Mouse (Mus musculus) intestine, postnatal 0 days (tissue): ENCODE results near the gene Hdgfl3. TPM values are rescaled to one million over a fixed set of nuclear protein-coding genes. Genes with fewer than 3 reads are reported as not detected.

Source experiments
- ATAC-seq: fragments of 200-750 bp; cut with Nextera tagmentation; 2 replicates; pipeline ENCODE4 v1.8.0; 2017; ENCODE audit warnings: mild to moderate bottlenecking, moderate TSS enrichment, moderate library complexity
- H3K27ac ChIP-seq: fragments of 300-500 bp; sonication (generic); 2 replicates; pipeline ENCODE4 v1.5.1; 2014; ENCODE audit warnings: mild to moderate bottlenecking, low read depth, low read length, moderate library complexity
- H3K27me3 ChIP-seq: fragments of 300-500 bp; sonication (generic); replicated peaks from 2 replicates; pipeline ENCODE4 v1.6.1; 2014; ENCODE audit warnings: low read length, mixed read lengths; ENCODE audit not compliant: control insufficient read depth, insufficient read depth
- H3K36me3 ChIP-seq: fragments of 300-500 bp; sonication (generic); 2 replicates; pipeline ENCODE4 v1.6.1; 2014; ENCODE audit warnings: mild to moderate bottlenecking, moderate library complexity; ENCODE audit not compliant: control insufficient read depth, insufficient read depth
- H3K4me1 ChIP-seq: fragments of 300-500 bp; sonication (generic); replicated peaks from 2 replicates; pipeline ENCODE4 v1.6.1; 2014; ENCODE audit warnings: antibody characterized with exemption, low read length, mixed read lengths; ENCODE audit not compliant: control insufficient read depth, insufficient read depth
- H3K4me2 ChIP-seq: fragments of 300-500 bp; sonication (generic); replicated peaks from 2 replicates; pipeline ENCODE4 v1.6.1; 2014; ENCODE audit warnings: low read depth, mild to moderate bottlenecking, moderate library complexity
- H3K4me3 ChIP-seq: fragments of 300-500 bp; sonication (generic); 2 replicates; pipeline ENCODE4 v1.5.1; 2014; ENCODE audit warnings: low read depth, low read length
- H3K9ac ChIP-seq: fragments of 300-500 bp; sonication (generic); 2 replicates; pipeline ENCODE4 v1.6.1; 2014; ENCODE audit warnings: mild to moderate bottlenecking, low read depth, low read length
- H3K9me3 ChIP-seq: fragments of 300-500 bp; sonication (generic); 2 replicates; pipeline ENCODE4 v1.6.1; 2016; ENCODE audit warnings: mixed run types; ENCODE audit not compliant: control insufficient read depth
- CTCF ChIP-seq: sonication (generic); IDR thresholded peaks from 2 replicates; pipeline ENCODE4 v1.5.1; 2016; ENCODE audit warnings: low read depth, mild to moderate bottlenecking, control low read depth, antibody characterized with exemption, moderate library complexity
- WGBS: fragments of 180-500 bp; shearing (Covaris S2); extraction: QIAGEN DNeasy Blood & Tissue Kit; methylation state at CpG from one replicate; pipeline ENCODE4 v1.1.7; 2014; 5-methylcytosine and 5-hydroxymethylcytosine counted together
- polyA plus RNA-seq: library from polyadenylated mRNA; unstranded; fragments of >200 nt; fragmentation: Nextera tagmentation; extraction: Ambion mirVana; gene quantifications from 2 replicates; pipeline ENCODE4 v1.2.1, GENCODE M21; 2015

The Hdgfl3 gene
- polyA plus RNA-seq, 1 experiment from 2014 or later: 7.1 TPM

DNA sequence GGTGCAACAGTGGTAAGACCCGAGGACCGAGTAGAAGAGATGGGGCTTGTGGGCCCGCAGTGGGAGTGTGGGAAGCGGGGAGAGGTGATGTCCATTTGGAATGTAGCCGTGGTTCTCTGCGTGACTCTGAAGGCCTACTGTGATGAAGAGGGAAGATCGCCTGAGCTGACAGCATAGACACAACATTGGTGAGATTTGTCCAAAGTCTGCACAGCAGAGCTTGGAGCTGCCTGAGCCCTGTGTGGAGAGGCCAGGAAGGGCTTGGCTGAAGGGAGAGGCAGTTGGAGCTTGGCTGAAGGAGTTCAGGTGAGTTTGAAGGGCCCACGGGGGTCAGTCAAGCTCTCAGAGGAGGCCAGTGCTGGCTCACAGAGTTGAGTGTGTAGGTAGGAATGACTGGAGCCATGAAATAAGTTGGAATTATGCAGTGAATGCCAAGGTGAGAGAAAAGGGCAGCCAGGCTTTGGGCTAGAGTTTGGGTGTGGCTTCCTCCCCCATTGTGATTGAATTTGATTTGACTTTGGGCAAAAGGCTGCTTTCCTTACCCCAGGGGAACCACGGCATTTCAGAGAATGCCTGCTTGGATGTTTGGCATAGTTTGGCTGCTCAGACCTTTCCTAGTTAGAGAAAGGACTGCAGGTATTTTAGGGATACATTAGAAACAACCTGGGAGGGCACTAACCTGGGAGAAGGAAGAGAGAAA, 66.9 kb downstream of the Hdgfl3 start:
- no peaks in the 10 kb centered on the region for H3K4me1 ChIP-seq
- ATAC-seq: no peak
- no peak for TF ChIP-seq CTCF

DNA sequence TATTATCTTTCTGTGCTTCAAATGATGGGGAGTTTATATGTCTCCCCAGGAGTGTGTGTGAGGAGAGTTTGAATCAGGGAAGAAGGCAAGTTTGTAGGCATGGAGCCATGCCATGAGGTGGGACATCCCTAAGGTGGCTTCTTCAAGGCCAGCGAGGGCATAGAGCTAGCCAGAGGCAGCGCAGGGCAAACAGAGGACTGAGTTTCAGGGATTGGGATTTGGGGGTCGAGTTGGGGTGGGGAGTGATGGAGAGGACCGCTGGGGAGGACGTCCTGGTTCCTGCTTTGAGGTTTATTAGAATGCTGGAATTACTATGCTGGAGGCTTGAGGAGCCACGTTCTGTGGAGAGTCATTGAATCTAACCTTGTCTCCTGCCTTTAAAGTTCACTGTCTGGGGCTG, 68.3 kb downstream of the Hdgfl3 start:
- Histone ChIP-seq H3K4me3 (no peak overlapping the region), H3K4me1 (no peaks in the 10 kb centered on the region), H3K27ac (no peak overlapping the region), H3K27me3 (0 out of 2 replicates have a peak, but pooled peaks cover 5% of the 10 kb centered on the region), H3K36me3 (no peaks in the 10 kb centered on the region; the same call in 1 of the 2 replicates), H3K4me2 (no peak overlapping the region), H3K9me3 (no peaks in the 10 kb centered on the region), H3K9ac (no peak overlapping the region)
- ATAC-seq: no peak
- no peak for TF ChIP-seq CTCF
- 94% methylated on average over 6 of the region's 6 CpGs for WGBS

More for the DNA sequence above, 66.9 kb downstream of the Hdgfl3 start:
- 82% methylated on average over 9 of the region's 9 CpGs for WGBS
- Histone ChIP-seq H3K9me3 (no peaks in the 10 kb centered on the region), H3K4me3 (no peak overlapping the region), H3K27ac (no peak overlapping the region), H3K27me3 (0 out of 2 replicates have a peak, but pooled peaks cover 5% of the 10 kb centered on the region), H3K4me2 (no peak overlapping the region), H3K9ac (no peak overlapping the region), H3K36me3 (no peaks in the 10 kb centered on the region; the same call in 1 of the 2 replicates)

DNA sequence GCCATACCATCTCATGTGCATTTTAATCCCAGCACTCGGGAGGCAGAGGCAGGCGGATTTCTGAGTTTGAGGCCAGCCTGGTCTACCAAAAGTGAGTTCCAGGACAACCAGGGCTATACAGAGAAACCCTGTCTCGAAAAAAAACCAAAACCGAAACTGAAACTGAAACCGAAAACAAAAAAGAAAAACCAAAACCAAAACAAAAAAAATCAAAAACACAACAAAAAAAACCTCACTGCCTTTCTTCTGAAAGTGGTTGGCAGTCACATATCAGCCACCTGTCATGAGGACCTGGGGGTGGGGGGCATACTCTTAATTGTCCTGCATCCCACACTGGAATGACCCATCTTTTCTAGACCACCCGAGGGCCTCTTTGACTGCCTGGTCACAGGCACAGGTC, 69.7 kb downstream of the Hdgfl3 start:
- no peak for ATAC-seq
- 86% methylated on average over 6 of the region's 6 CpGs for WGBS
- no peak overlapping the region for H3K27ac ChIP-seq
- TF ChIP-seq CTCF: no peak
- H3K27me3 ChIP-seq: peaks cover 5% of the 10 kb centered on the region; the same call in 1 of the 2 replicates
- H3K4me2 ChIP-seq: no peak overlapping the region
- no peak overlapping the region for H3K9ac ChIP-seq
- H3K4me1 ChIP-seq: no peaks in the 10 kb centered on the region
- H3K9me3 ChIP-seq: no peaks in the 10 kb centered on the region
- no peak overlapping the region for H3K4me3 ChIP-seq
- H3K36me3 ChIP-seq: no peaks in the 10 kb centered on the region

DNA sequence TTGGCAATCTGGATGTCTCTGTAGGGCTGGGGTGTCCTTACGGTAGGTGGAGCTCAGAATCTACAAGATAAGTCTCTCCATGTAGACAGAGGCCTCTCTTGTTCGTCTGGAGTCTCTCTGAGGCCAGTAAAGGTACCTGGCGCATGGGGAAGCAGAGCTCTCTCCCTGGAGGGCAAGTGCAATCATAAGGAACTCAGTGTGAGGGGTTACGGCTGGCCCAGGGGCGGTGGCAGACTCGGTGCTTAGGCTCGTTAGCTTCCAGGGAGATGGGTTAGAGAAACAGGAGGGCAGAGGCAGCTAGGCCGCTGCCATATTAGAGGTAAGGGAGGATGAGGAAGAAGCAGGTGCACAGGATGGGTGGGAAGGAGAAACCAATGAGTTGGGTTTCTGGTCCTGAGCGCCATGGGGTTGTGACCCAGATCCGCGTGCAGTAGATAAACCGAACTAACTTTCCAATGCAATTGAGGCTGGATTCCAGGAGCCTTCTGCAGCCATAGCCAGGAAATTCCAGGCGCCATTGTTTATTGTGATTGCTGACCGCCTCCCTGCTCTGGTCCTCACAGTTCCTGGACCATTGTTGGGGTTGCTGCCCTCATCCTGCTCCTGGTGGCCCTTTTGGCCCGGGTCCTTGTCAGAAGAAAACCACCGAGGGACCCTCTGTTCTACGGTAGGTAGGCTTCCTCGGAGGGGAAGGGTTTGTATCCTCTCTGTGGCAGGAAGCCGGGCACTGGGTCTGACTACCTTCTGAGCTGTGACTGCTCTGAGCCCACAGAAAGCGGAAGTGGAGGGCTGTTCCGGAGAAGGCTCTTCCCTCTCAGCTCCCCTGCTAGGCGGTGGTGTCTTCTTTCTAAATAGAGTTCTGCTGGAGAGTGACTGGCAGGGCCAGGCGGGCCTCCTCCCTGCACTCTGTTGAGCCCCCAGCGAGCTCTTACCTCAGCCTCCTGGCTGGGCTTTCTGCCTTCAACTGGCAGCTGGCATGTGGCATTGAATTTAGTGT, 71.4 kb downstream of the Hdgfl3 start:
- no peak overlapping the region for H3K9ac ChIP-seq
- H3K4me1 ChIP-seq: no peaks in the 10 kb centered on the region
- no peaks in the 10 kb centered on the region for H3K9me3 ChIP-seq
- no peak overlapping the region for H3K4me3 ChIP-seq
- WGBS: 70% methylated on average over 24 of the region's 24 CpGs
- no peaks in the 10 kb centered on the region for H3K36me3 ChIP-seq
- no peak for ATAC-seq
- H3K27ac ChIP-seq: no peak overlapping the region
- H3K27me3 ChIP-seq: peaks cover 15% of the 10 kb centered on the region
- TF ChIP-seq CTCF: no peak
- 0 out of 2 replicates have a peak overlapping the region, but pooled peaks have one; percentile 3 for H3K4me2 ChIP-seq

DNA sequence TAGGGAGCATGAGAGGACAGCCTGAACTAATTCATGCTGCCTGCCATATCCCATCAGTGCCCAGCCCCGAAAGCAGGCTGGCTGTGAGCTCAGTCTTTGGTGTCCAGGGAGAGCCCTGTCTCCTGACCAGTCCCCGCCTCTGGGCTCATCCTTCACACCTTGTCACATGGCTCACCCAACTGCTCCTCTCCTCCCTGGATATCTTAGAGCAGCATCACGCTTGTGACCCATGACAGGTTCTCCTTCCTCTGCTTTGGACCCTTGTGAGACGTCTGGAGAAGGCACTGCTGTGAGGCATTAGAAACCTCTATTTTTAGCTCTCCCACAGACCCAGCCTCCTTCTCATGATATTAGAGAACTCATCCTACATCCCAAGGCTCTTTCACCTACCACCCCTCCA, 72.4 kb downstream of the Hdgfl3 start:
- Histone ChIP-seq H3K9me3 (no peaks in the 10 kb centered on the region), H3K36me3 (no peaks in the 10 kb centered on the region), H3K4me3 (no peak overlapping the region), H3K9ac (no peak overlapping the region), H3K4me2 (no peak overlapping the region), H3K4me1 (no peaks in the 10 kb centered on the region), H3K27me3 (peaks cover 22% of the 10 kb centered on the region), H3K27ac (no peak overlapping the region)
- 76% methylated on average over 4 of the region's 4 CpGs for WGBS
- no peak for TF ChIP-seq CTCF
- ATAC-seq: no peak

DNA sequence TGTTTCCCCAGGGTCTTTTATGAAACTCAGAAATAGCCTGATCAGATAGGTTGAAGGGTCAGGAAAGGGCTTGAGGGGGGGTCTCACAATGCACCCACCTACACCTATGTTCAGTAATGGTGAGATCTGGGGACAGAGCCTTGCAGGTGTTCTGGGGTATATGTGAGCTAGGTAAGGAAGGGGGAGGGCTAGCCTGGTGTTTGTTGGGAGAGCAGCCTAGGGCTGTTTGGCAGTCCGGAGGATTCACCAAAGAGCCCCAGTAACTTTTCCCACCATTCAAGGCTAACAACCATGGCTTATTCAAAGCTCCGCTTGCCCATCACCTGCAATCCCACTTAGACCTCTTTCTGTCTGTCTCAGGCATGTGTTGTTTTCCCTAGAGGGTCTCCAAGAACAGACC, 72.8 kb downstream of the Hdgfl3 start:
- Histone ChIP-seq H3K4me2 (no peak overlapping the region), H3K9ac (no peak overlapping the region), H3K9me3 (no peaks in the 10 kb centered on the region), H3K4me1 (no peaks in the 10 kb centered on the region), H3K27ac (no peak overlapping the region), H3K36me3 (no peaks in the 10 kb centered on the region), H3K4me3 (no peak overlapping the region), H3K27me3 (peaks cover 22% of the 10 kb centered on the region)
- TF ChIP-seq CTCF: no peak
- 84% methylated on average over 2 of the region's 2 CpGs for WGBS
- ATAC-seq: no peak
